Mouse (Mus musculus): ENCODE data around the gene Mdm2. TPM values are rescaled to one million over a fixed set of nuclear protein-coding genes. Genes with fewer than 3 reads are reported as not detected.

Mdm2 gene
- polyA plus RNA-seq, 1 experiment from 2014 or later = 57.9 TPM

GRCm38 (mm10) chr10:117711408-117711807, 850 bp upstream of the Mdm2 start:
- no peak overlapping the region for H3K27ac ChIP-seq (ENCODE audit: low read depth, low read length)
- peak overlapping the region; percentile 93 for H3K4me3 ChIP-seq (ENCODE audit: low read depth, low read length)
- H3K4me2 ChIP-seq (ENCODE audit: low read depth, low read length) = peak overlapping the region; percentile 59
- no peaks in the 10 kb centered on the region for H3K9me3 ChIP-seq (ENCODE audit: control insufficient read depth, low read length)
- no peaks in the 10 kb centered on the region; the same call in 1 of the 2 replicates for H3K36me3 ChIP-seq (ENCODE audit: control insufficient read depth, insufficient read depth, low read length)
- no peak overlapping the region for H3K9ac ChIP-seq (replicated peaks; ENCODE audit: low read depth, low read length)
- H3K27me3 ChIP-seq (ENCODE audit: control insufficient read depth, insufficient read depth, low read length) = no peaks in the 10 kb centered on the region
- WGBS = 74% methylated on average over 5 of the region's 5 CpGs
- ATAC-seq (ENCODE audit: low read depth) = no peak
- H3K4me1 ChIP-seq (ENCODE audit: control insufficient read depth, insufficient read depth, low read length) = peaks cover 20% of the 10 kb centered on the region; the same call in 1 of the 2 replicates

DNA sequence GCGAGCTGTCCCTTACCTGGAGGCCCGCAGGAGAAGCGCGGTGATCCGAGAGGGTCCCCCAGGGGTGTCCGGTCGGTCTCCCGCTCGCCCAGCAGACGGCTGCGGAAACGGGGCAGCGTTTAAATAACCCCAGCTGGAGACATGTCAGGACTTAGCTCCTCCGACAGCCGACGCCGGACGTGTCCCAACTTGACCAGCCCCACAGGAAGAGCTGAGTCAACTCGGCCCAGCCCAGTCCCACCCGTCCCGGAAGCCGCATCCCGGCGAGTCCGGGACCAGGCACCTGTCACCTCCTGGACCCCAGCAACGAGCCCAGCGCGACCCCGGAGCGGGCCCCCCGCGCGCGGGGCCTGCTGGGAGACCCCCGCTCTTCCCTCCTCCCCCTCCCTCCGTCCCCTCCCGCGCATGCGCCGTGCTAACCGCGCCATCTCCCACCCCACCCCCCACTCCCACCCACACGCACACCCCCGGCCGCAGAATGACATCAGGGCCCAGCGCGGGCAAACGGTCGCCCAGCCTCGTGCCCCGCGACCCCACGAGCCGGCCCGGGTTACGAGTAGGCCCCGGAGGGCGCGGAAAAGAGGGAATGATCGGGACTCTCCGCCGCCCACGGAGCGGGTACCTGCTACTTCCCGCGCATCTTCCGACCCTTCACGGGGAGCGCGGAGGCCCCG, 491 bp downstream of the Mdm2 start:
- under 1% methylated on average over 44 of the region's 71 CpGs for WGBS
- peaks cover 20% of the 10 kb centered on the region; the same call in 1 of the 2 replicates for H3K4me1 ChIP-seq (ENCODE audit: control insufficient read depth, insufficient read depth, low read length)

GRCm38 (mm10) chr10:117709326-117709830, 1.2 kb downstream of the Mdm2 start:
- Histone ChIP-seq H3K27ac (ENCODE audit: low read depth, low read length) (no peak overlapping the region), H3K36me3 (ENCODE audit: control insufficient read depth, insufficient read depth, low read length) (peaks cover 9% of the 10 kb centered on the region), H3K9ac (replicated peaks; ENCODE audit: low read depth, low read length) (peak overlapping the region; percentile 100), H3K9me3 (ENCODE audit: control insufficient read depth, low read length) (no peaks in the 10 kb centered on the region), H3K4me3 (ENCODE audit: low read depth, low read length) (peak overlapping the region; percentile 93), H3K27me3 (ENCODE audit: control insufficient read depth, insufficient read depth, low read length) (no peaks in the 10 kb centered on the region), H3K4me2 (ENCODE audit: low read depth, low read length) (peak overlapping the region; percentile 81), H3K4me1 (ENCODE audit: control insufficient read depth, insufficient read depth, low read length) (peaks cover 20% of the 10 kb centered on the region; the same call in 1 of the 2 replicates)
- no peak for ATAC-seq (ENCODE audit: low read depth)
- WGBS = 58% methylated on average over 12 of the region's 12 CpGs

More for the DNA sequence above, 491 bp downstream of the Mdm2 start:
- Histone ChIP-seq H3K36me3 (ENCODE audit: control insufficient read depth, insufficient read depth, low read length) (peaks cover 2% of the 10 kb centered on the region), H3K27me3 (ENCODE audit: control insufficient read depth, insufficient read depth, low read length) (no peaks in the 10 kb centered on the region), H3K4me2 (ENCODE audit: low read depth, low read length) (peak overlapping the region; percentile 81), H3K9me3 (ENCODE audit: control insufficient read depth, low read length) (no peaks in the 10 kb centered on the region), H3K9ac (replicated peaks; ENCODE audit: low read depth, low read length) (peak overlapping the region; percentile 100), H3K4me3 (ENCODE audit: low read depth, low read length) (peak overlapping the region; percentile 93), H3K27ac (ENCODE audit: low read depth, low read length) (peak overlapping the region; percentile 99)
- ATAC-seq (ENCODE audit: low read depth) = peak; percentile 79

DNA sequence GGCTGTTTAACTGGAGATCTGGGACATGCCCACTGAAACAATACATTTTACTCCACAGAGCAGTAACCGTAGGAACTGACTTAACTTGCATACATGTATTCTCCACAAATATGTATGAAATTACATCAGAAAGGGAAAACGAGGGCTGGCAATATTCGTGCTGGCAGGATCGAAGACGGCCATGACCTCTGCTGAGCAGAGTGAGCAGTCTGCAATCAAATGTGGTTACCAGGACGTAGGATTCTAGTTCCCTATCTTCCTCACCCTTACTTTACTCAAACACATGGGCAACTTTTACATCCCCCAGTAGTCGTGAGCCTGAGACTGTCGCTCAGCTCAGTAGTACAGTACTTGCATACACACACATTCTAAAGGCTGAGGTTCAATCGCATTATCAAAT, 1.7 kb downstream of the Mdm2 start:
- Histone ChIP-seq H3K4me2 (ENCODE audit: low read depth, low read length) (peak overlapping the region; percentile 81), H3K4me3 (ENCODE audit: low read depth, low read length) (peak overlapping the region; percentile 93), H3K9ac (replicated peaks; ENCODE audit: low read depth, low read length) (no peak overlapping the region; the same call in 1 of the 2 replicates), H3K27me3 (ENCODE audit: control insufficient read depth, insufficient read depth, low read length) (no peaks in the 10 kb centered on the region), H3K4me1 (ENCODE audit: control insufficient read depth, insufficient read depth, low read length) (peaks cover 20% of the 10 kb centered on the region; the same call in 1 of the 2 replicates), H3K36me3 (ENCODE audit: control insufficient read depth, insufficient read depth, low read length) (peaks cover 14% of the 10 kb centered on the region), H3K9me3 (ENCODE audit: control insufficient read depth, low read length) (no peaks in the 10 kb centered on the region), H3K27ac (ENCODE audit: low read depth, low read length) (no peak overlapping the region)
- 91% methylated on average over 9 of the region's 9 CpGs for WGBS
- ATAC-seq (ENCODE audit: low read depth) = no peak

- no peak for ATAC-seq (ENCODE audit: low read depth)
- Histone ChIP-seq H3K4me2 (ENCODE audit: low read depth, low read length) (no peak overlapping the region), H3K36me3 (ENCODE audit: control insufficient read depth, insufficient read depth, low read length) (peaks cover 18% of the 10 kb centered on the region), H3K4me1 (ENCODE audit: control insufficient read depth, insufficient read depth, low read length) (peaks cover 20% of the 10 kb centered on the region; the same call in 1 of the 2 replicates), H3K27ac (ENCODE audit: low read depth, low read length) (no peak overlapping the region), H3K9me3 (ENCODE audit: control insufficient read depth, low read length) (no peaks in the 10 kb centered on the region), H3K4me3 (ENCODE audit: low read depth, low read length) (no peak overlapping the region), H3K27me3 (ENCODE audit: control insufficient read depth, insufficient read depth, low read length) (no peaks in the 10 kb centered on the region), H3K9ac (replicated peaks; ENCODE audit: low read depth, low read length) (no peak overlapping the region)
- 99% methylated on average over 2 of the region's 2 CpGs for WGBS
Measured at GRCm38 (mm10) chr10:117708376-117708775, 2.2 kb downstream of the Mdm2 start.

GRCm38 (mm10) chr10:117707114-117707838, 3.3 kb downstream of the Mdm2 start:
- 100% methylated on average over 2 of the region's 2 CpGs for WGBS
- H3K36me3 ChIP-seq (ENCODE audit: control insufficient read depth, insufficient read depth, low read length) = peaks cover 24% of the 10 kb centered on the region

DNA sequence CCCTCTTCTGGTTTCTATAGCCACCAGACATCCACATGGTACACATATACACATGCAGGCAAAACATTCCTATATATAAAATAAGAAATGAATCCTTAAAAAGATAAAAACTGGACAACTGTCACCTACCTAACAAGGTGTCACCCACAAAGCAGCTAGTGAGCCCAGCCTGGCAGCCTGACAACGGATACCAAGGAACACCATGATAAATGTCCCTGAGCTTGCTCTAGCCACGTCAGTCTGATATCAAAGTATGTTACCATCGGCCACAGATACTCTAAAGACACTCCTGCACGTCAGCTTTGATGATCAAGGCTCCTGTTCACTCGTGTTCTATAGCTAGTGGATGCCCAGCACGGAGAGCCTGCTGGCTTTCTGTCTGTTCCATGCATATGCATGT, 4.1 kb downstream of the Mdm2 start:
- Histone ChIP-seq H3K36me3 (ENCODE audit: control insufficient read depth, insufficient read depth, low read length) (peaks cover 31% of the 10 kb centered on the region), H3K9ac (replicated peaks; ENCODE audit: low read depth, low read length) (no peak overlapping the region)

More at GRCm38 (mm10) chr10:117707114-117707838, 3.3 kb downstream of the Mdm2 start:
- no peak overlapping the region for H3K4me2 ChIP-seq (ENCODE audit: low read depth, low read length)
- no peak overlapping the region for H3K9ac ChIP-seq (replicated peaks; ENCODE audit: low read depth, low read length)
- ATAC-seq (ENCODE audit: low read depth) = no peak
- no peak overlapping the region for H3K27ac ChIP-seq (ENCODE audit: low read depth, low read length)
- H3K9me3 ChIP-seq (ENCODE audit: control insufficient read depth, low read length) = no peaks in the 10 kb centered on the region
- no peak overlapping the region for H3K4me3 ChIP-seq (ENCODE audit: low read depth, low read length)
- peaks cover 20% of the 10 kb centered on the region; the same call in 1 of the 2 replicates for H3K4me1 ChIP-seq (ENCODE audit: control insufficient read depth, insufficient read depth, low read length)
- H3K27me3 ChIP-seq (ENCODE audit: control insufficient read depth, insufficient read depth, low read length) = no peaks in the 10 kb centered on the region

GRCm38 (mm10) chr10:117705806-117706205, 4.8 kb downstream of the Mdm2 start:
- H3K4me1 ChIP-seq (ENCODE audit: control insufficient read depth, insufficient read depth, low read length) = peaks cover 16% of the 10 kb centered on the region; the same call in 1 of the 2 replicates
- H3K36me3 ChIP-seq (ENCODE audit: control insufficient read depth, insufficient read depth, low read length) = peaks cover 35% of the 10 kb centered on the region
- ATAC-seq (ENCODE audit: low read depth) = no peak
- H3K9me3 ChIP-seq (ENCODE audit: control insufficient read depth, low read length) = no peaks in the 10 kb centered on the region
- H3K4me2 ChIP-seq (ENCODE audit: low read depth, low read length) = no peak overlapping the region
- no peak overlapping the region for H3K9ac ChIP-seq (replicated peaks; ENCODE audit: low read depth, low read length)
- no peaks in the 10 kb centered on the region for H3K27me3 ChIP-seq (ENCODE audit: control insufficient read depth, insufficient read depth, low read length)
- no peak overlapping the region for H3K27ac ChIP-seq (ENCODE audit: low read depth, low read length)
- no peak overlapping the region for H3K4me3 ChIP-seq (ENCODE audit: low read depth, low read length)

More for the DNA sequence above, 4.1 kb downstream of the Mdm2 start:
- no peak overlapping the region for H3K4me2 ChIP-seq (ENCODE audit: low read depth, low read length)
- H3K4me1 ChIP-seq (ENCODE audit: control insufficient read depth, insufficient read depth, low read length) = peaks cover 20% of the 10 kb centered on the region; the same call in 1 of the 2 replicates
- no peaks in the 10 kb centered on the region for H3K9me3 ChIP-seq (ENCODE audit: control insufficient read depth, low read length)
- H3K4me3 ChIP-seq (ENCODE audit: low read depth, low read length) = no peak overlapping the region
- ATAC-seq (ENCODE audit: low read depth) = no peak
- WGBS = 82% methylated on average over 6 of the region's 6 CpGs
- H3K27me3 ChIP-seq (ENCODE audit: control insufficient read depth, insufficient read depth, low read length) = no peaks in the 10 kb centered on the region
- H3K27ac ChIP-seq (ENCODE audit: low read depth, low read length) = no peak overlapping the region

- no peaks in the 10 kb centered on the region for H3K9me3 ChIP-seq (ENCODE audit: control insufficient read depth, low read length)
- no peak overlapping the region for H3K4me3 ChIP-seq (ENCODE audit: low read depth, low read length)
- 95% methylated on average over 6 of the region's 6 CpGs for WGBS
- H3K4me1 ChIP-seq (ENCODE audit: control insufficient read depth, insufficient read depth, low read length) = peaks cover 16% of the 10 kb centered on the region; the same call in 1 of the 2 replicates
- peaks cover 43% of the 10 kb centered on the region for H3K36me3 ChIP-seq (ENCODE audit: control insufficient read depth, insufficient read depth, low read length)
- H3K4me2 ChIP-seq (ENCODE audit: low read depth, low read length) = no peak overlapping the region
- H3K9ac ChIP-seq (replicated peaks; ENCODE audit: low read depth, low read length) = no peak overlapping the region
- H3K27ac ChIP-seq (ENCODE audit: low read depth, low read length) = no peak overlapping the region
- no peaks in the 10 kb centered on the region for H3K27me3 ChIP-seq (ENCODE audit: control insufficient read depth, insufficient read depth, low read length)
- ATAC-seq (ENCODE audit: low read depth) = no peak
Measured at GRCm38 (mm10) chr10:117704964-117705335, 5.6 kb downstream of the Mdm2 start.

Measured in neural tube, embryonic 14.5 days (tissue).